Mouse (Mus musculus): Measurements from ENCODE around the gene Tnrc18. TPM values are rescaled to one million over a fixed set of nuclear protein-coding genes. Genes with fewer than 3 reads are reported as not detected.
A peak's percentile ranks its signal among the peaks of the same experiment; 100 is the strongest.
"Not testable (repeated sequence)": the region's sequence is repeated elsewhere in the genome, so short reads cannot be mapped to it uniquely, and the experiment has no call there.

Tnrc18 gene
- polyA plus RNA-seq, 1 experiment from 2014 or later, result 11.1 TPM

DNA sequence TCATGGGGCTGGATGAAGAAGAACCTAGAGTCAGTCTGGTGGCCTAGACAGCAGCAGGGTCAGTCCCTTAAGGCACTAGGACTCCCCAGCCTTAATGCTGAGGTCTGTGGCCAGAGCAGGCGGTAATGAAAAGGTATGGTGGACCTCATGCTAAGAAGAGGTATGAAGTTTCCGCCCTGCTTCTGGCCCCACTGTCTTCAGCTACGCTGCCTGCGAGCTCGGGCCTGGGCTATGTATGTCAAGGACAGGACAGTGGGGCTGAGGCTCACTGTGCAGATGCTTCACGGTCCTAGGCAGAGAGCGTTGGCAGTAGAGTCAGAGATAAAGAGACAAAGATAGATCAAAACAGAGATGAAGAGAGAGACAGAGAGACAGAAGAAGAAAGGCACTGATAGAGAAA lies 31.4 kb upstream of the Tnrc18 start:
- no peak overlapping the region for H3K4me3 ChIP-seq (ENCODE audit: low read depth, low read length)
- H3K9ac ChIP-seq (ENCODE audit: low read depth, low read length), result no peak overlapping the region
- H3K4me2 ChIP-seq, result no peak overlapping the region
- 86% methylated on average over 7 of the region's 7 CpGs for WGBS
- H3K27ac ChIP-seq (ENCODE audit: low read depth, low read length), result no peak overlapping the region
- H3K27me3 ChIP-seq (replicated peaks; ENCODE audit: control insufficient read depth, insufficient read depth, low read length), result no peaks in the 10 kb centered on the region
- no peaks in the 10 kb centered on the region for H3K36me3 ChIP-seq (ENCODE audit: control insufficient read depth, insufficient read depth, low read length)
- no peaks in the 10 kb centered on the region; the same call in 1 of the 2 replicates for H3K4me1 ChIP-seq (replicated peaks; ENCODE audit: control insufficient read depth, insufficient read depth, low read length)
- ATAC-seq (replicated peaks; ENCODE audit: low FRiP score), result no peak
- H3K9me3 ChIP-seq (ENCODE audit: control insufficient read depth, low read length), result no peaks in the 10 kb centered on the region
- no peak for DNase-seq (ENCODE audit: low spot score)

GRCm38 (mm10) chr5:142848149-142848548 lies 30.7 kb upstream of the Tnrc18 start:
- 66% methylated on average over 3 of the region's 3 CpGs for WGBS
- H3K9ac ChIP-seq (ENCODE audit: low read depth, low read length), result no peak overlapping the region

GRCm38 (mm10) chr5:142844467-142844866 lies 27.0 kb upstream of the Tnrc18 start:
- no peak for DNase-seq (ENCODE audit: low spot score)

More at GRCm38 (mm10) chr5:142848149-142848548, 30.7 kb upstream of the Tnrc18 start:
- DNase-seq (ENCODE audit: low spot score) (no peak), ATAC-seq (replicated peaks; ENCODE audit: low FRiP score) (no peak)
- no peaks in the 10 kb centered on the region for H3K36me3 ChIP-seq (ENCODE audit: control insufficient read depth, insufficient read depth, low read length)
- no peak overlapping the region for H3K4me3 ChIP-seq (ENCODE audit: low read depth, low read length)
- H3K4me1 ChIP-seq (replicated peaks; ENCODE audit: control insufficient read depth, insufficient read depth, low read length), result no peaks in the 10 kb centered on the region
- H3K27me3 ChIP-seq (replicated peaks; ENCODE audit: control insufficient read depth, insufficient read depth, low read length), result no peaks in the 10 kb centered on the region
- no peak overlapping the region for H3K27ac ChIP-seq (ENCODE audit: low read depth, low read length)
- no peak overlapping the region for H3K4me2 ChIP-seq
- no peaks in the 10 kb centered on the region for H3K9me3 ChIP-seq (ENCODE audit: control insufficient read depth, low read length)

GRCm38 (mm10) chr5:142842137-142842642 lies 24.7 kb upstream of the Tnrc18 start:
- no peak overlapping the region for H3K4me2 ChIP-seq

More at GRCm38 (mm10) chr5:142844467-142844866, 27.0 kb upstream of the Tnrc18 start:
- 49% methylated on average over 8 of the region's 8 CpGs for WGBS
- no peak overlapping the region for H3K9ac ChIP-seq (ENCODE audit: low read depth, low read length)
- H3K27ac ChIP-seq (ENCODE audit: low read depth, low read length), result no peak overlapping the region
- 0 out of 2 replicates have a peak, but pooled peaks have one; percentile 31 for ATAC-seq (replicated peaks; ENCODE audit: low FRiP score)
- H3K27me3 ChIP-seq (replicated peaks; ENCODE audit: control insufficient read depth, insufficient read depth, low read length), result no peaks in the 10 kb centered on the region
- no peak overlapping the region for H3K4me2 ChIP-seq
- H3K4me1 ChIP-seq (replicated peaks; ENCODE audit: control insufficient read depth, insufficient read depth, low read length), result no peaks in the 10 kb centered on the region
- no peaks in the 10 kb centered on the region for H3K36me3 ChIP-seq (ENCODE audit: control insufficient read depth, insufficient read depth, low read length)
- no peak overlapping the region for H3K4me3 ChIP-seq (ENCODE audit: low read depth, low read length)
- H3K9me3 ChIP-seq (ENCODE audit: control insufficient read depth, low read length), result no peaks in the 10 kb centered on the region

DNA sequence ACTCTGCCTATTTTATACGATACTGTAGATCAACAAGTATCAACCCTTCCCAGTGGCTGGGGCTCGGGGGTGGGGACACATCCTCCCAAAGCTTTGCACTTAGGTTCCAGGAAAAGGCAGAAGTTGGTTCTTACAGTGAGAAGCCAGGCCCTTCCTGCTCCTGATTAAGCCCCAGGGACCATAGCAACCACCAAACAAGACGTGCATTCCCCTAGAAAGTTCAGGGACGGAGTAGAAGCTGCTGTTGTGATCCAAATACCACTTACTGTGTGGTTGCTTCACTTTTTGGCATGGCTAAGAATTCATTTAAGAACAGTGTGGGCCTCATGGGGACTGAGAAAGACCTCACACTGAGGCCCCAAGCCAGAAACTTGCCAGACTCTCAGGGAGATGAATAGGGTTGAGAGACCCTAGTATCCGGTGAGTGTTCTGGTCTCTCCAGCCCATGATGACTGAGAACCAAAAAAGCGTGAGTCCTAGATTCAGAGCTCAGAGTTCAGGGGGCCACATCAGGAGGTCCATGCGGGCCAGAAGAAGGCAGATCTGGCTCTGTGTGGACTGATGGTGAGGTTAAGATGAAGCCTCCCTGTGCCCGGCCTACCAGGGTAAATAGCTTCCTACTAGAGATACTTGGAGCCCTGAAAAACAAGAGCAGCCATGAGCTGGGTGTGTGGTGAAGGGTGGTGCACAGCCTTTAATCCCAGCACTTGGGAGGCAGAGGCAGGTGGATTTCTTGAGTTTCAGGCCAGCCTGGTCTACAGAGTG lies 24.1 kb upstream of the Tnrc18 start:
- DNase-seq (ENCODE audit: low spot score) (no peak), ATAC-seq (replicated peaks; ENCODE audit: low FRiP score) (no peak)
- Histone ChIP-seq H3K4me1 (replicated peaks; ENCODE audit: control insufficient read depth, insufficient read depth, low read length) (no peaks in the 10 kb centered on the region), H3K27me3 (replicated peaks; ENCODE audit: control insufficient read depth, insufficient read depth, low read length) (no peaks in the 10 kb centered on the region), H3K27ac (ENCODE audit: low read depth, low read length) (no peak overlapping the region), H3K9me3 (ENCODE audit: control insufficient read depth, low read length) (no peaks in the 10 kb centered on the region), H3K4me3 (ENCODE audit: low read depth, low read length) (no peak overlapping the region), H3K4me2 (no peak overlapping the region), H3K36me3 (ENCODE audit: control insufficient read depth, insufficient read depth, low read length) (no peaks in the 10 kb centered on the region), H3K9ac (ENCODE audit: low read depth, low read length) (no peak overlapping the region)
- 72% methylated on average over 8 of the region's 8 CpGs for WGBS

More at GRCm38 (mm10) chr5:142842137-142842642, 24.7 kb upstream of the Tnrc18 start:
- Histone ChIP-seq H3K27ac (ENCODE audit: low read depth, low read length) (no peak overlapping the region), H3K4me1 (replicated peaks; ENCODE audit: control insufficient read depth, insufficient read depth, low read length) (no peaks in the 10 kb centered on the region), H3K27me3 (replicated peaks; ENCODE audit: control insufficient read depth, insufficient read depth, low read length) (no peaks in the 10 kb centered on the region), H3K9ac (ENCODE audit: low read depth, low read length) (no peak overlapping the region), H3K4me3 (ENCODE audit: low read depth, low read length) (no peak overlapping the region), H3K9me3 (ENCODE audit: control insufficient read depth, low read length) (no peaks in the 10 kb centered on the region), H3K36me3 (ENCODE audit: control insufficient read depth, insufficient read depth, low read length) (no peaks in the 10 kb centered on the region)
- ATAC-seq (replicated peaks; ENCODE audit: low FRiP score), result no peak
- DNase-seq (ENCODE audit: low spot score), result no peak
- 27% methylated on average over 7 of the region's 7 CpGs for WGBS

DNA sequence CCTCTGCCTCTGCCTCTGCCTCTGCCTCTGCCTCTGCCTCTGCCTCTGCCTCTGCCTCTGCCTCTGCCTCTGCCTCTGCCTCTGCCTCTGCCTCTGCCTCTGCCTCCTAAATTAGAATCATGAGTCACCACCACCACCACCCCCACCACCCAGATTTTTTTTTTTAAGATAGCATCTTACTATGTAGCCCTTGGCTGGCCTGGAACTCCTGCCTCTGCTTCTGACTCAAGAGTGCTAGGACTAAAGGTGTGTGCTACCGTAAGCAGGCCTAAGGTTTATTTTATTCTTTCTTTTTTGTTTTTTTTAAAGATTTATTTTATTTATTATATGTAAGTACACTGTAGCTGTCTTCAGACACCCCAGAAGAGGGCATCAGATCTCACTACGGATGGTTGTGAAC lies 20.0 kb upstream of the Tnrc18 start:
- WGBS, result 93% methylated on average over 2 of the region's 2 CpGs
- not testable (repeated sequence) for H3K4me2 ChIP-seq; H3K9me3 ChIP-seq (ENCODE audit: control insufficient read depth, low read length); H3K27me3 ChIP-seq (replicated peaks; ENCODE audit: control insufficient read depth, insufficient read depth, low read length); H3K4me1 ChIP-seq (replicated peaks; ENCODE audit: control insufficient read depth, insufficient read depth, low read length); H3K4me3 ChIP-seq (ENCODE audit: low read depth, low read length); DNase-seq (ENCODE audit: low spot score); H3K27ac ChIP-seq (ENCODE audit: low read depth, low read length); ATAC-seq (replicated peaks; ENCODE audit: low FRiP score); H3K36me3 ChIP-seq (ENCODE audit: control insufficient read depth, insufficient read depth, low read length); H3K9ac ChIP-seq (ENCODE audit: low read depth, low read length)

DNA sequence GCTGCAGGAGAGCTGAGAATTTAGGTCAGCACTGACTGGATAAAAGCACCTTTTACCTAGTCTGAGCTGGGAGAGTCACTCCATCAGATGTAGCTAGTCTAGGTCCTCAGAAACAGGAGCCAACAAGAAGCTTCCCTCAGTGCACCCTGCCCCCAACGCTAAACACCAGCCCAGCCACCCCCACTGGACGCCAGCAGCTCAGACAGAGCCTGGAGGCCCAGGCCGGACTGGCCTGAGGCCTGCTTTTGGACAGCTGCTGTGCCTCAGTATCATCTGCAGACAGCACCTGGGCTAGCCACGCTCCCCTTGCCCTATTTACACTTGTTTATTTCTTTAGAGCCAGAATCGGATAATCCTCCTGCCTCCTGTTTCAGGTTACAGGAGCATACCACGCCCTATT lies 19.4 kb upstream of the Tnrc18 start:
- Histone ChIP-seq H3K27ac (ENCODE audit: low read depth, low read length) (no peak overlapping the region), H3K9ac (ENCODE audit: low read depth, low read length) (no peak overlapping the region), H3K36me3 (ENCODE audit: control insufficient read depth, insufficient read depth, low read length) (no peaks in the 10 kb centered on the region), H3K9me3 (ENCODE audit: control insufficient read depth, low read length) (no peaks in the 10 kb centered on the region), H3K4me3 (ENCODE audit: low read depth, low read length) (no peak overlapping the region), H3K4me1 (replicated peaks; ENCODE audit: control insufficient read depth, insufficient read depth, low read length) (no peaks in the 10 kb centered on the region), H3K4me2 (no peak overlapping the region), H3K27me3 (replicated peaks; ENCODE audit: control insufficient read depth, insufficient read depth, low read length) (no peaks in the 10 kb centered on the region)
- ATAC-seq (replicated peaks; ENCODE audit: low FRiP score) (no peak), DNase-seq (ENCODE audit: low spot score) (no peak)
- WGBS, result 66% methylated on average over 6 of the region's 6 CpGs

- Histone ChIP-seq H3K27me3 (replicated peaks; ENCODE audit: control insufficient read depth, insufficient read depth, low read length) (no peaks in the 10 kb centered on the region), H3K36me3 (ENCODE audit: control insufficient read depth, insufficient read depth, low read length) (no peaks in the 10 kb centered on the region), H3K4me3 (ENCODE audit: low read depth, low read length) (no peak overlapping the region), H3K27ac (ENCODE audit: low read depth, low read length) (no peak overlapping the region), H3K4me1 (replicated peaks; ENCODE audit: control insufficient read depth, insufficient read depth, low read length) (no peaks in the 10 kb centered on the region), H3K9me3 (ENCODE audit: control insufficient read depth, low read length) (no peaks in the 10 kb centered on the region), H3K4me2 (no peak overlapping the region), H3K9ac (ENCODE audit: low read depth, low read length) (no peak overlapping the region)
- WGBS, result 62% methylated on average over 8 of the region's 8 CpGs
- ATAC-seq (replicated peaks; ENCODE audit: low FRiP score), result 0 out of 2 replicates have a peak, but pooled peaks have one; percentile 26
- no peak for DNase-seq (ENCODE audit: low spot score)
Observed at GRCm38 (mm10) chr5:142833646-142834438, 16.4 kb upstream of the Tnrc18 start.

All from liver, embryonic 11.5 days (tissue).